Mouse (Mus musculus): ENCODE measurements around the gene Abcg5.

The Abcg5 gene

GRCm38 (mm10) chr17:84682734-84683717, at the start of gene Abcg5:
Gene Abcg5 (minus strand): TSS chr17:84683011.
- no peak for DNase-seq

GRCm38 (mm10) chr17:84732612-84733011, 49.8 kb upstream of the Abcg5 start:
- DNase-seq, result no peak

GRCm38 (mm10) chr17:84731361-84731760, 48.5 kb upstream of the Abcg5 start:
- no peak for DNase-seq

GRCm38 (mm10) chr17:84729140-84729539, 46.3 kb upstream of the Abcg5 start:
- DNase-seq, result no peak

GRCm38 (mm10) chr17:84728201-84728911, 45.5 kb upstream of the Abcg5 start:
- DNase-seq, result no peak

GRCm38 (mm10) chr17:84725163-84725562, 42.4 kb upstream of the Abcg5 start:
- no peak for DNase-seq

GRCm38 (mm10) chr17:84724028-84724427, 41.2 kb upstream of the Abcg5 start:
- DNase-seq, result no peak

- DNase-seq, result no peak
Measured at GRCm38 (mm10) chr17:84719105-84719504, 36.3 kb upstream of the Abcg5 start.

- no peak for DNase-seq
Measured at GRCm38 (mm10) chr17:84717416-84717815, 34.6 kb upstream of the Abcg5 start.

GRCm38 (mm10) chr17:84716252-84716872, 33.6 kb upstream of the Abcg5 start:
- DNase-seq, result no peak

- no peak for DNase-seq
Measured at GRCm38 (mm10) chr17:84714930-84715329, 32.1 kb upstream of the Abcg5 start.

GRCm38 (mm10) chr17:84713563-84714164, 30.9 kb upstream of the Abcg5 start:
- no peak for DNase-seq

GRCm38 (mm10) chr17:84709403-84709851, 26.6 kb upstream of the Abcg5 start:
- peak; percentile 36 for DNase-seq

GRCm38 (mm10) chr17:84708818-84709217, 26.0 kb upstream of the Abcg5 start:
- DNase-seq, result no peak

- peak; percentile 47 for DNase-seq
Measured at GRCm38 (mm10) chr17:84707407-84707806, 24.6 kb upstream of the Abcg5 start.

- peak; percentile 78 for DNase-seq
Measured at GRCm38 (mm10) chr17:84698727-84699126, 15.9 kb upstream of the Abcg5 start.

- DNase-seq, result peak; percentile 29
Measured at GRCm38 (mm10) chr17:84696537-84696936, 13.7 kb upstream of the Abcg5 start.

GRCm38 (mm10) chr17:84693741-84694140, 10.9 kb upstream of the Abcg5 start:
- no peak for DNase-seq

- DNase-seq, result no peak
Measured at GRCm38 (mm10) chr17:84690111-84690510, 7.3 kb upstream of the Abcg5 start.

GRCm38 (mm10) chr17:84689316-84689715, 6.5 kb upstream of the Abcg5 start:
- no peak for DNase-seq

GRCm38 (mm10) chr17:84688834-84689233, 6.0 kb upstream of the Abcg5 start:
- DNase-seq, result no peak

GRCm38 (mm10) chr17:84687994-84688393, 5.2 kb upstream of the Abcg5 start:
- no peak for DNase-seq

GRCm38 (mm10) chr17:84685286-84685685, 2.5 kb upstream of the Abcg5 start:
- no peak for DNase-seq

Measured in kidney, postnatal 10 days (tissue).